Mouse (Mus musculus): ENCODE results near the gene Dmbx1.

Gene Dmbx1

GRCm38 (mm10) chr4:115940681-115941080 lies 955 bp upstream of the Dmbx1 start:
- no peak for DNase-seq (ENCODE audit: low read depth, low spot score)

- no peak for DNase-seq (ENCODE audit: low read depth, low spot score)
Observed at GRCm38 (mm10) chr4:115938276-115939160, 1.2 kb downstream of the Dmbx1 start.

DNA sequence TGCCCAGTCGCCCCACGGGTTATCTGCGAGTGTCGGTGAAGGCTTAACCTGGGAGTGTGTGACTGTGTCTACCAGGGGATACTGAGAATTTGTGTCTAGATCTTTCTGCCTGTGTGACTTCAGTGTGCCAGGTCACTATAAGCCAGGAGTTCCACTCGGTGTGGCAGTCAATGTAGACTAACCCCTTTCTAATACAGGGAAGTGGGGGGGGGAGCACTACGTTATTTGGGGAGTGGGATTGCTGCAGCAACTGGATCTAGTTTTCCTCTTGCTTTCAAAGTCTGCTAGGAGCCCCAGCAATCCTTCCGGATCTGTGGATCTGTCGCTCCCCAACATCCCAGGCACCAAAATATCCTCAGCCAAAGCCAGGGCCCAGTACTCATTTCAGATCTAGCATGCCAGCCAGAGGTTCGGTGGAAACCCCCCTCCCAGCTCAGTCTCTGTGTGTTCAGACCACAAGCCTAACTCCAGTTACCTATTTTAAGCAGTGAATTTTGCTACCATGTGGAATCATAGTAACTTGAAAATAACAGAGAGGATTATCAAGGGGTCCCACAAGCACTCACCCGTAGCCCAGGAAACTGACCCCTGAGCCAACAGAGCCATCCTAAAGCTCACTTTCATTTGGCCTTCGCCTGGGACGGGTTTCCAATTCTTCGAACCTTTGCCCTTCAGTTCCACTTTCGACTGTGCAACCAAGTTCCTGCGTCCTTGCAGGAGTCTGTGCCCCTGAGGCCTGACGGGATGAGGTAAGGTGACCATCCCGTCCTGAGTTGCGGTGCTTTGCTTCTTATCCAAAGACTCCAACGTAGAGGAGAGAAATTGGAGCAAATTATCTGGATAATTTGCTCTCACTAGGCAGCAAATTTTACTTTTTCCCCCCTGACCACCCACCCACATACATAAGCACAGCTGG lies 2.4 kb downstream of the Dmbx1 start:
- DNase-seq (ENCODE audit: low read depth, low spot score): no peak

DNA sequence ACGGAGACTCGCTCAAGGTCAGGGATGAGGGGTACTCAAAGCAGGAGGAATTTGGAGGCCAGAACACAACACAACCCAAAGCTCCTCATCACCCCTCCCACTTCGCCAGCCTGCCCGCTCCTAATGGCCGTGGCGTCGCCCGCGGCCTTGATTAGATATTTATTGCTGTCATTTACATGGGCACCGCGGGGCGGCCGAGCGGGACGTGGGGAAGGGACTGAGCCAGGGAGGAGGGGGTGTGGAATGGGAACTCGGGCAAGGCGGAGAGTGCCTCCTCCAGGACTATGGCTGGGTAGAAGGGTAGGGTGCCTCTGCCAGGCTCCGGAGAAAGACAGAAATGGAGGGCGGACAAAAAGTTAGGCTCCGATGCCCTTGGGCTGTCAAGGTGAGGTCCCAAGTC lies 3.1 kb downstream of the Dmbx1 start:
- DNase-seq (ENCODE audit: low read depth, low spot score): no peak

DNA sequence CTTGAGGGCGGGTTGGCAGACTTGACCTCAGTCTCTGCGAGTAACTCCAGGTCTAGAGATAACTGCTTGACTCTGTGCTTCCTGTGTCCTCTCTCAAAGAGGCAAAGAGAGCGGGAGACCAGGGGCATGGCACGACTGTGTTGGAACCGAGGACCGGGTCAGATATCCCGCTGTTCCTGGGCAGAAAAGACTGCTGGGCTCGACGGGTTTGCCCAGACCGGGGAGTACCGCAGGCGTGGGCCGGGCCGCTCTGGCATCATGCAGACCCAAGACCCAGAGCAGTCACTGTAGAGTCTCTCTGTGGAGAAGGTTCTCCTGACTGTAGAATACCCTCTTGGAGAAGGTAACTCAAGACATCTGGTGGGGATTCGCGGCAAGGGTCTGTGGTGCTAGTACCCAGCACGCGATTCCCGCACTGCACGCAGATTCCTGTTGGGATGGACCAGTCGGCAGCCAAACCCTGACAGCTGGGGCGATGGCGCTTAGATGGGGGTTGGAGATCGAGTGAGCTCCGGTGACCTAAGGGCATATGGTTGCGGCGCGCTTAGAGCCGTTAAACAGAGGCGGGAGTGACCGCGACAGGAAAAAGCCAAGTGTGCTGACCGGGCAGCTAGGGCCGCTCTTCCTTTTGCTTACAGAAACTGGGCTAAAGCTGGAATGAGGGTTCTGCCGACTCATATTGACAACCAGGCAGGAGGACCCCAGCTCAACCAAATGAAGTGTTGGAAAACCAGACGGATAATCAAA lies 3.7 kb downstream of the Dmbx1 start:
- DNase-seq (ENCODE audit: low read depth, low spot score): no peak

GRCm38 (mm10) chr4:115931556-115932088 lies 8.1 kb downstream of the Dmbx1 start:
- DNase-seq (ENCODE audit: low read depth, low spot score): no peak

DNA sequence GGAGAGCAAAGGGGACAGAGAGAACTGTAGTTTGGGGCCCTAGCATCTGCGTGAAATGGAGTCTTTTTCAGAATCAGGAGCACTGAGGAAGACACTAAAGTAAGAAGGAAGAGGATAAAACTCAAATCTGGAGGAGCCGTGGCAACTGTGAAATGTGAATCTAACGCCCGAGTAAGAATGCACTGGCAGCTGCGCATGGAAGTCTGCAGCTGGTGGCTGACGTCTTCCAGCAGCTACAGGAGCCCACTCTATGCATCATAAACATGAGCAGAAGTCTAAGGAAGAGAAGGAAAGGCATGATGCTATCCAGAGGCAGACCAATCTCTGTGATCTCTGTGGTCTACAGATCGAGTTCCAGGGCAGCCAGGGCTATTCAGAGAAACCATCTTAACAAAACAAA lies 12.1 kb downstream of the Dmbx1 start:
- no peak for DNase-seq (ENCODE audit: low read depth, low spot score)

- no peak for DNase-seq (ENCODE audit: low read depth, low spot score)
Observed at GRCm38 (mm10) chr4:115923262-115923880, 16.4 kb downstream of the Dmbx1 start.

DNA sequence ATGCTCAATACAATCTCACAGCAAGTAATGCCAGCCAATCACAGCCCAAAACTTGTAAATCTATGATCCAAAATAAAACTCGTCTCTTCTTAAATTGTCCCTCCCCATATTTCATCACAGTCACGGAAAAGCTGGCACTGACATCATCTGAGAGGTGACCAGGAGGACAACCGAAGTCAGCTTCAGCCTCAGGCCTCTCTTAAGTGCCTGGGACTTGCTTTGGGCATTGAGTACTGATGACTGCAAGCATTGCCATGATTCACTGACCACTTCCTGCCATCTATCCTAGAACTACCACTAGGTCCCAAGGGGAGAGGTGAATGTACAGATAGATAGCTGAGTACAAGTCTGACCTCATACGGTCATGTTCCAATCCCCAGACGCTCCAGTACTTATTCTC lies 17.0 kb downstream of the Dmbx1 start:
- no peak for DNase-seq (ENCODE audit: low read depth, low spot score)

GRCm38 (mm10) chr4:115919911-115920310 lies 19.8 kb downstream of the Dmbx1 start:
- DNase-seq (ENCODE audit: low read depth, low spot score): no peak

- DNase-seq (ENCODE audit: low read depth, low spot score): no peak
Observed at GRCm38 (mm10) chr4:115911586-115911985, 28.1 kb downstream of the Dmbx1 start.

- DNase-seq (ENCODE audit: low read depth, low spot score): no peak
Observed at GRCm38 (mm10) chr4:115908641-115909040, 31.1 kb downstream of the Dmbx1 start.

DNA sequence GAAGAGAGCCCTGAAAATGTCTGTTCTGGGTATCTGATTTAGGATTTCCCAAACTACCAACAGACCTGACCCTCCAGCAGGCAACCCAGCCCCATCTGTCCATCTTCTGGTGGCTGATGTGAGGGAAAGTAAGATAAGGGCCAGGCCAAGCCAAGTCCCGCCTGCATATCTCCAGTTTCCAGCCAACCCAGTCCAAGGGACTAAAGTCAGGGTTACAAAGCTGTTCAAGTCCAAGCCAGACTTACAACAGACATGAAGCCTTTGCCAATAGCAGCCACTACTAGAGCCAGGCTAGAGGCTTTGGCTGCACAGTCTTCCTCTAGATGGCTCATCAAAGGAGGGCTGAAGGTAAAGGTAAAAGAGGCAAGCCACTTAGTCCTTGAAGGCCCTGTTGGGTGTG lies 31.7 kb downstream of the Dmbx1 start:
- DNase-seq (ENCODE audit: low read depth, low spot score): no peak

DNA sequence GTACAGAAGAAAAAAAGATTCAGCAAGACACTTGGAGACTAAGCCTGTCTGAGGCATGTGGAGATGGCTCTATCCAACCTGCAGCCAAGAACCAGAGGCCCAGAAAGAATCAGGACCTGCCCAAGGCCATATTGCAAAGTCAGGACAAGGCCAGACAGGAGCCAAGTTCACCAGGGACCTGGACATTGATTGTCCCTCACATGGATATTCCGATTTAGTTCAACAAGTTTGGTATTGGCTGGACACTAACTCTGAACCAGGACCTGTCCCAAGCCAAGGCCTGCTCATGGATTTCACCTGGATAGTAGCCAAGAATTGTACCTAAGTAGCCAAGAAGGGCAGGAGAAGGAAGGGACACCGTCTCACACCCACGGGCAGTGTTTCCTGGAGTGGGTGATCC lies 32.9 kb downstream of the Dmbx1 start:
- no peak for DNase-seq (ENCODE audit: low read depth, low spot score)

DNA sequence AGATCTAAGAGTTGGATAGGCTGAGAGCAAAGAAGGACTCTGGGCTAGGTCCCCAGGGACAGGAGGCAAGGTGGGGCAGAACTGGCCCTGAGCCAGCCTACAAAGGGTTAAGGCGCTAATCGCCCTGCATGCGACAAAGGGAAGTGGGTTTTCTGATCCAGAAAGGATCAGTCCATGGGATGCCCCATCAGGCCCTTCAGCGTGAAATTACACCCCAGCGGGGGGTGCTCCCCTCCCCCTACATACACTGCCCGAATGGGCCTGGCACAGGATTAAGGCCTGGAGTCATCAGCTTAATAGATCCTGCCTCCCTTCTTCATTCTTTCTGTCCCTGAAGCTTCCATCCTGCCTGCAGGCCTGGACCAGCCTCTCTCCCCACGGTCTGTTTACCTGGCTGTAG lies 34.0 kb downstream of the Dmbx1 start:
- DNase-seq (ENCODE audit: low read depth, low spot score): no peak

DNA sequence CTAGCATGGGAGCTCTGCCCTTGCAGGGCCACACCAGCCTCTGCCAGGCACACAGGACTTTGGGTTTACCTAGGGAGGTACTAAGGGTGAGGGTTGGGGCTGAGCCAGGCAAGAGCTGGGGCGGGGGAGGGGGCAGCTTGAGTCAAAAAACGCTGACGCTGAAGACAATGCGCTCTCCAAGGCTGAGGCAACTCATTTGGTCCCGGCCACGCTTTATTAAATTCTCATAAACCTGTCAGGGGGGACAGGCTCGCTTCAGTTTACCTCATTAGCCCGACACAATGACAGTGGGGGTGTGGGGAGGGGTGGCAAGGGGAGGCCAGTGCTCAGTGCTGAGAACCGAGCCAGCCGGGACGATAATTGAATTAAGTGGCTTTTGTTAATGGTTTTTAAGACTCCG lies 35.4 kb downstream of the Dmbx1 start:
- DNase-seq (ENCODE audit: low read depth, low spot score): no peak

- no peak for DNase-seq (ENCODE audit: low read depth, low spot score)
Observed at GRCm38 (mm10) chr4:115902816-115903215, 36.9 kb downstream of the Dmbx1 start.

DNA sequence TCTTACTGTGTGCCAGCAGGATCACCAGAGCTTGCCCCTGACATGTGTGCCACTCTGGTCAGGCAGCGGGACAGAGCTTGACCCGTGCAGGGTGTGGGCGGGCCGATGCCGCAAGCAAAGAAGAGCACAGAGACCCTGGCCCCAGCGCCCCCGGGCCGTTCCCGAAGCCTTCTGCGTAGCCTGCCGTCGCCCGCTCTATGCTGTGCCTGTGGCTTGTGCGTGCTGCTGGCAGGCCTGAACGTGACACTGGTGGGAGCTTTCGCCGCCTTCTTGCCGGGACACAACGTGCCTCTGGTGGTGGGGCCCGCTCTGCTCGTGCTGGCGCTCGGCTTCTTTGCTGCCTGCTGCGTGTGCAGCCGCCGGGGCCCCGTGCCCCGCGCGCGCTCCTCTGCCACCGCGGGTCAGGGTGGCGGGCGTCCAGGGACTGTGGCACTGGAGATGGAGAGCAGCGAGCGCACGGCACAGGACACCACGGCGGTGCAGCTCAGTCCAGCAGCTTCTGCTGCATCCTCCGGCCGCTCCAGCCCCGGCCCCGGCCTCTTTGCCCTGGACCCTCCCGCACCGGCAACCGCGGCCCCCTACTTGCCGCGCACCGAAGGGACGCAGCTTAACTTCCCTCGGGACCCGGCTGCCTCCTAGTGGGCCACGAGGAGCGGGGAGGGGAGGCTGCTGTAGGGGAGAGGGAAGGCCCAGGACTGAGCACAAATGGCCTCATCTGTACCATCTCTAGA lies 41.7 kb downstream of the Dmbx1 start:
- no peak for DNase-seq (ENCODE audit: low read depth, low spot score)

GRCm38 (mm10) chr4:115894281-115894680 lies 45.4 kb downstream of the Dmbx1 start:
- DNase-seq (ENCODE audit: low read depth, low spot score): no peak

DNA sequence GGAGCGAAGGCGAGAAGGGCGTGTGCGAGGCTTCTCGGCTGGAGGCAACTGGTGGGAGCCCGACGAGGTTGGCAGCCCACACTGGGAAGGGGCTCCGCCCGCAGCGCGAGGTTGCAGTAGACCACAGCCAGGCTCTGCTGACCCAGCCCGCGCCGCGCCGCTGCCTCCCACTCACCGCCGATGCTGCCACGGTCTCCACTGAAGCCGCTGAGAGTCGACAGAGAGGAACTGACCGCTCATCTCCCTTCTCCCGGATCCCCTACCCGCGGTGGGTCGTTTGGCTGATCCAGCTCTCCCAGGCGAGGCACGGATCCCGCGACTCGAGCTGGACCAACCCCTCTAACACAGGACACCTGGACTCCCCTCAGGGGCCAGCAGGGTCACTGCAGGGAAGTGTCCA lies 49.2 kb downstream of the Dmbx1 start, which contains the start of gene 6430628N08Rik:
Gene 6430628N08Rik, plus strand, starts transcription at position 113 of the 400 bp plus-strand sequence.
- no peak for DNase-seq (ENCODE audit: low read depth, low spot score)
